In the genomic region with DNA sequence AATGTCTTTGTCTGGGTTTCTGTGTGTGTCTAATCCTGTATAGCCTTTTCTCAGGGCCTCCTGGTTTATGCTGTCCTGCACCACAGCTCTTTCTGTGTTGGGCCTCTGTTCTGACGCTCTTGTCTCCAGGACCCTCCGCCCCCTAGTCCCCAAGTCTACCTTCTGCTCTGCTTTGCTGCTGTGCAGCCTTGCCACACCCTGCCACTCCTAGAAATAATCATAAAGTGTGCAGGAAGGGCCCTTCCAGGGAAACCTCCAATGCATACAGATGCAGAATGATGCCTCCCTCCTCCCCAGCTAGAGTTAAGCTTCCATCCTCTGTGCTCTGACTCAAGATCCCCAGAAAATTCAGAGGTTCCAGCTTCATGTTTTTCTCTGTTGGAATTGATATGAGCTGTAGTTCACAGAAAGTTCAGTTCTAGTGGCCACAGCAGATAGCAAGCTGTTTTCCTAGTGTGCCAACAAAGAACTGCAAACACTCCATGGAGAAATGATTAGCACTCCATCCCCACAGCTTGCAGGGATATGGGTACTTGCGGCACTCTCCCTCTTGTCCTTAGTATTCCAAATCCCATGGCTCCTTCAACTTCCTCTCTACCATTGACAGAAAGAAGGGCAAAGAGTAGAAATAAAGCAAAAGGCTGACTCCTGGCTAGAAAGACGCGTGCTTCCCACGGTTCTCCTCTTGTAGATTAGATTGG, we compare ENCODE assay signal across 24 mouse cellular contexts. TPM values are rescaled to one million over a fixed set of nuclear protein-coding genes. Genes with fewer than 3 reads are reported as not detected.
"Had no signal": no experiment of that assay in that cellular context is flagged by ENCODE, and none has a peak within 500 bp of the region (broad histone marks: within the 10 kb centered on the region; RNA-seq: fewer than 3 reads in every experiment).

No protein-coding gene starts in this region.

- H3K9me3 ChIP-seq: limb, embryonic 10.5 days; limb, embryonic 13.5 days; midbrain, embryonic 12.5 days; midbrain, embryonic 15.5 days; neural tube, embryonic 12.5 days; neural tube, embryonic 15.5 days; stomach, embryonic 15.5 days had no signal

- H3K4me2 ChIP-seq: limb, embryonic 13.5 days; lung, embryonic 14.5 days; midbrain, embryonic 12.5 days; midbrain, embryonic 15.5 days; neural tube, embryonic 12.5 days; neural tube, embryonic 15.5 days; stomach, embryonic 15.5 days had no signal

- H3K9ac ChIP-seq: limb, embryonic 13.5 days; liver, embryonic 14.5 days; liver, postnatal 0 days; lung, embryonic 14.5 days; midbrain, embryonic 12.5 days; midbrain, embryonic 15.5 days; neural tube, embryonic 12.5 days; neural tube, embryonic 15.5 days; stomach, embryonic 15.5 days had no signal

- H3K4me3 ChIP-seq: layer of hippocampus, adult 2 months; limb, embryonic 10.5 days; limb, embryonic 13.5 days; midbrain, embryonic 12.5 days; midbrain, embryonic 15.5 days; neural tube, embryonic 12.5 days; neural tube, embryonic 15.5 days; stomach, embryonic 15.5 days had no signal

- DNase-seq: kidney, adult 9 months; kidney, postnatal 25 days; layer of hippocampus, adult 9-11 months; liver, postnatal 0 days; lung, embryonic 14.5 days; right cerebral cortex, adult 18-20 months; right cerebral cortex, postnatal 14 days; right cerebral cortex, postnatal 4 days; thymus, adult 18-20 months had no signal

- H3K27ac ChIP-seq: kidney, postnatal 0 days; layer of hippocampus, adult 2 months; limb, embryonic 10.5 days; limb, embryonic 13.5 days; liver, embryonic 14.5 days; macrophage; midbrain, embryonic 12.5 days; midbrain, embryonic 15.5 days; neural tube, embryonic 12.5 days; neural tube, embryonic 15.5 days; stomach, embryonic 15.5 days had no signal

- H3K4me1 ChIP-seq: limb, embryonic 13.5 days; midbrain, embryonic 12.5 days; midbrain, embryonic 15.5 days; neural tube, embryonic 12.5 days; neural tube, embryonic 15.5 days; stomach, embryonic 15.5 days had no signal

- H3K27me3 ChIP-seq: limb, embryonic 13.5 days; midbrain, embryonic 12.5 days; midbrain, embryonic 15.5 days; neural tube, embryonic 12.5 days; neural tube, embryonic 15.5 days; stomach, embryonic 15.5 days had no signal

- ATAC-seq: liver, postnatal 0 days; lung, postnatal 0 days; midbrain, embryonic 15.5 days had no signal

- H3K36me3 ChIP-seq: midbrain, embryonic 15.5 days; neural tube, embryonic 12.5 days; stomach, embryonic 15.5 days had no signal

RNA-seq across cellular contexts. Expression of gene Gdf7, which starts 28.1 kb away (rescaled TPM):
- total RNA-seq: layer of hippocampus, adult 2 months; layer of hippocampus, postnatal 25 days; liver, adult 2 months; megakaryocyte, adult 5-6 weeks had no signal
- polyA plus RNA-seq: liver, adult 2 months; liver, embryonic 14.5 days; liver, postnatal 0 days; lung, embryonic 14.5 days; lung, postnatal 0 days; macrophage; stomach, embryonic 15.5 days had no signal
